Mouse (Mus musculus): ENCODE measurements around the gene Atf7. TPM values are rescaled to one million over a fixed set of nuclear protein-coding genes. Genes with fewer than 3 reads are reported as not detected.
A peak's percentile ranks its signal among the peaks of the same experiment; 100 is the strongest.

The Atf7 gene
- total RNA-seq, 2 experiments from 2014 or later = 49.4 to 53.7 TPM

GRCm38 (mm10) chr15:102516728-102517404 lies 108.4 kb downstream of the Atf7 start, which contains the start of gene Map3k12:
Gene Map3k12 (minus strand): TSS chr15:102517064.
- DNase-seq (ENCODE audit: low spot score) = peak; percentile 68

GRCm38 (mm10) chr15:102516293-102516692 lies 109.0 kb downstream of the Atf7 start:
- DNase-seq (ENCODE audit: low spot score) = no peak

DNA sequence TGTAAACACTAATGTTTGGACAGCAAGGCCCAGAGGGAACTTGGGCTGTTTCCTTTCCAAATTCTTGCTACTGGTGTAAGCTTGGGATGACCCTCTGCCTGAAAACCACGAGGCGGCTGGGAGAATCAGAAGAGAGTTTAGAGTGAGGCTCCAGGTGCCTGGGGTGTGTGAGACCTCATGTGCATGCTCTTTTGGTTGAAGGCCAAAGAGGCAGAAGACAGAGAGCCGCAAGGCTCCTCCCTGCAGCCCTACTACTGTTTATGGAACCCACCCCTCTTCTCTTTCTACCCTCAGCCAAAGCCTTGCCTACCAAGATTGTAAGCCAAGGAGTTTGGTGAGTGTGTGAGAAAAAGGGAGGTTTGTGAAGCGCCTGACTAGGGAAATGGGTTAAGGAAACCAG lies 109.5 kb downstream of the Atf7 start:
- no peak for DNase-seq (ENCODE audit: low spot score)

GRCm38 (mm10) chr15:102515261-102515660 lies 110.0 kb downstream of the Atf7 start:
- DNase-seq (ENCODE audit: low spot score) = no peak

DNA sequence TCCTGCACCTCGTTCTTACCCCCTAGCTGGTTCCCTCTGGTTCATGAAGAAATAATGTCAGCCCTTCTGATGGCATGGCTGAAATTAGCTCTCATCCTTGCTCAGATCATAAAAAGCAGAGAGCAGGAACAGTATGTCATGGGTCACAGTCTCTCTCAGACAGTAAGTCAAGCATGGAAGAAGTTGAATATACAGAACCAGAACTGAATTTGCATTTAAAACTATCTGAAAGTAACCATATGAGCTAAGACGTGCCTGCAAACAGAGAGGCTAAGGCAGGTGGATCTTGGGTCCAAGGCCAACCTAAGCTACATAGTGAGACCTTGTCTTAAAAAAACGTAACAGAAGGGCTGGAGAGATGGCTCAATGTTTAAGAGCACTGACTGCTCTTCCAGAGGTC lies 112.3 kb downstream of the Atf7 start:
- DNase-seq (ENCODE audit: low spot score) = no peak

GRCm38 (mm10) chr15:102512471-102512870 lies 112.8 kb downstream of the Atf7 start:
- no peak for DNase-seq (ENCODE audit: low spot score)

- no peak for DNase-seq (ENCODE audit: low spot score)
These were observed 113.3 kb downstream of the Atf7 start for GRCm38 (mm10) chr15:102512010-102512409.

DNA sequence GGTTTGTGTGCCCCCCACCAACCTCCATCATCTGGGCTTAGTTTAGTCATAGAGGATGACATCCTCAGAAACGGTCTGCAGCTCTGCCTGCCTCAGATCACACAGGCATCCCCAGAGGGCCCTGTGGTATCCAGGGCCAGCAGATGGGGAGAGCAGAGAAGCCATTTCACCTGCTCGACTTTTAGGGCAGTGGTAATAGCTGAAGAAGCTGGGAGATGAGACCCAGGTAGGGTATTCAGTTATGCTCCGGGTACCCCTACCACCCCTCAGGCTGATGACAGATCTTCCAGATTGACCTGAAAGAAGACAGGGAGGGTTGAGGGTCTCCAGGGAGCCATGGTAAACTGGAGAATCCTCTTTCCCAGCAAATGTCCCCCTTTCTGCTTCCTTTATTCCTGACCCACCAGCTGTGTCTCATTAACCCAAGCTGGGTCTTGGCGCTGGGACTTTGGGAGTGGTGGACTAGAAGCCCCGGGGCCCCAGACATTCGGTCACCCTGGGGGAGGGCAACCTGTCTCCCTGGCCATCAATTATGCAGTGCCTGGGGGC lies 113.9 kb downstream of the Atf7 start:
- DNase-seq (ENCODE audit: low spot score) = no peak

DNA sequence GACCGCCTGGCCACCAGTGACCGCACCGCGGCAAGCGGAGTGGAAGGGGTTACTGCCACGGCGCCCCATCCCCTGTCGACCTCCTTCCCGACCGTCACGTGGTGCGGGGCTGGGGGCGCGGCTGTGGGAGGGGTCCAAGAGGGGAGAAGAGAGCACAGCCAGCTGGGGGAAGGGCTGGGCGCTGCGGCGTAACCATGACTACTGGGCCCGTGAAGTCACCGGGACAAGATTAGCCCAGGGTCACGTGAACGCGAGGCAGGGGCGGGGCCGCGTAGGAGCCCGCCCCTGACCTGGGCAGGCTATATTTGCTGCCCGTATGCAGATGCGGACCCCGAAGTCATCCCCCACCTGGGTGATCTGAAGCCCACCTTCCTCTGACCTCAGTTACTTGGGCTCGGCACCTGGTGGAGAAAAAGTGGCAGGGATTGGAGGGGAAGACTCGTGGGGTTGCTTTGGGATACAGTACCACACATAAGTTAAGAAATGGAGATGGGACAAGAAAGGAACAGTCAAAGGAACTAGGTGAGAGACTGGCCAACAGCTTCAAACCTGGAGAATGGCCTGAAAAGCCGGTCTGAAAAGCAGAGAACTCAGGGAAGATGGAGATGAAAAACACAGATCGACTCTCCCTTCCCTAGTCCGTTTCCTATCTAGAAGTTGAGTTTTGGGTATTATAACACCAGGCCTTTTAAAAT lies 114.5 kb downstream of the Atf7 start:
- DNase-seq (ENCODE audit: low spot score) = peak; percentile 77

- DNase-seq (ENCODE audit: low spot score) = no peak
These were observed 115.2 kb downstream of the Atf7 start for GRCm38 (mm10) chr15:102510110-102510509.

DNA sequence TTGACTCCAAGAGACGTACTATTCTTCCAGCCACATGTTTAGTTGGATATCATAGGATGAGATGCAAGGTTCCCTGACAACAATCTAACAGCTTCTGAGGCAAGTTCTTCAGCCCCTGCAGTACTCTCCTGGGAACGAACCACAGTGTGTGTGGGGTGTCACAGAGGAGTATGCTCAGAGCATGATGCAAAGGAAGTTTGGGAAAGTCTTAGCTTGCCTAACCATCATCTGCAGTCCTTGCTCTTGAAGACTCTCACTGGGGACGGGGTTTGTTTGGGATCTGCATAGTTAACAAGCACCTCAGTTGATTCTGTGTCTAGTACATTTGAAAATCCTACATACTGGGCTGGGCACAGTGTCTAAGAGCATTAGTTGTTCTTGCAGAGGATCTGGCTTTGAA lies 116.9 kb downstream of the Atf7 start:
- no peak for DNase-seq (ENCODE audit: low spot score)

- DNase-seq (ENCODE audit: low spot score) = no peak
These were observed 117.7 kb downstream of the Atf7 start for GRCm38 (mm10) chr15:102507561-102507960.

GRCm38 (mm10) chr15:102506864-102507263 lies 118.4 kb downstream of the Atf7 start:
- no peak for DNase-seq (ENCODE audit: low spot score)

- DNase-seq (ENCODE audit: low spot score) = no peak
These were observed 118.8 kb downstream of the Atf7 start for GRCm38 (mm10) chr15:102506464-102506830.

- no peak for DNase-seq (ENCODE audit: low spot score)
These were observed 119.3 kb downstream of the Atf7 start for GRCm38 (mm10) chr15:102505770-102506463.

DNA sequence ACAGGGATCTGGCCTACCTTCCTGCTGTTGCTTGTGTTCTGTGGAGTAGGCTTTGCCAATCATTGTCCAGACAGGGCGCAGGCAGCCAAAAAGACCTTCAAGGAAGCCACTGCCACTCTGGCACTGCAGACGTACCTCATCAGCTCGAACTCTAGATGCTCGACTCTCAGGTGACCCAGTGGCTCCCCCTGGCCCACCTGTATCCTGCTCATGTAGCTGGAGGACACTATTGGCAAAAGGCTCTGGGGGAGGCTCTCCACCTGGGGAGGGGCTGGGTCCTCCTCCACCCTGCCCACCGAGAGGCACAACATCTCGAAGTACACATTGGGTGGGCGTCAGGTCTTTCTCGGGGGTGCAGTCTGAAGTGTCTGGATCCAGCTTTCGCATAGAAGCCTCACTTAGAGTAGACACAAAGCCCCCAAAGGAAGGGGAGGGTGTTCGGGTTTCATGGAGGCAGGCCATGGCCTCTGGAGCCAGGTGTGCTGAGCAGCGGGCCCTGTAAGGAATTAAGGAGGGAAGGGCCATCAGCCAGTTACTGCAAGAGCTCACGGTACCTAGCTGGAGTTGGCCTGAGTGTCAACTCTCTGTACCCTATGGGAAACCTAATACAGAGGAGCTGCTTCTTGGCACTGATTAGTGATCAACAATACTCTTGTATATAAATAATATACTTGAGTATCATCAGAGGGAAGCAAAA lies 120.0 kb downstream of the Atf7 start:
- no peak for DNase-seq (ENCODE audit: low spot score)

- DNase-seq (ENCODE audit: low spot score) = no peak
These were observed 121.1 kb downstream of the Atf7 start for GRCm38 (mm10) chr15:102503924-102504782.

DNA sequence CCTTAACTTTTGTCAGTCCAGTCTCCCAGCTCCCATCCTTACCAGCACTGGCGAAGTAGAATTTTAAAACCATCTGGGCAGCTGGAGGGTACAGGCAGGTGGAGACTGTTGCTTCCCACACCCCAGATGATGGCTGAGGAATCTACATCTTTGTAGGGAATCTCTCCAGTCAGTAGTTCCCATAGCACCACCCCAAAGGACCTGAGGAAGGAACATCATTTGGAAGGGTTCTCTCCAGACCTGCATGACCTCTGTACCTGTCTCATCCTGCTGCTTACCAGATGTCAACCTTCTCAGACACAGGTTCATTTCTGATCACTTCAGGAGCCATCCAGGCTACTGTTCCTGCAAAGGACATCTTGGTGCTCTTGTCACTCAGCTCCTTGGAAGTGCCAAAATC lies 121.8 kb downstream of the Atf7 start, which contains the start of gene Gm10337:
TSS of gene Gm10337 (plus strand) at position 276 of the 400 bp plus-strand sequence.
- no peak for DNase-seq (ENCODE audit: low spot score)

GRCm38 (mm10) chr15:102502254-102502840 lies 122.9 kb downstream of the Atf7 start:
- DNase-seq (ENCODE audit: low spot score) = no peak

Data from gastrocnemius, adult 18-20 months (tissue).